Mouse (Mus musculus): ENCODE results near the gene Gm5431. TPM values are rescaled to one million over a fixed set of nuclear protein-coding genes. Genes with fewer than 3 reads are reported as not detected.
A peak's percentile ranks its signal among the peaks of the same experiment; 100 is the strongest.

Gene Gm5431
- total and polyA plus RNA-seq, 2 experiments from 2014 or later = 0.08 to 0.10 TPM

DNA sequence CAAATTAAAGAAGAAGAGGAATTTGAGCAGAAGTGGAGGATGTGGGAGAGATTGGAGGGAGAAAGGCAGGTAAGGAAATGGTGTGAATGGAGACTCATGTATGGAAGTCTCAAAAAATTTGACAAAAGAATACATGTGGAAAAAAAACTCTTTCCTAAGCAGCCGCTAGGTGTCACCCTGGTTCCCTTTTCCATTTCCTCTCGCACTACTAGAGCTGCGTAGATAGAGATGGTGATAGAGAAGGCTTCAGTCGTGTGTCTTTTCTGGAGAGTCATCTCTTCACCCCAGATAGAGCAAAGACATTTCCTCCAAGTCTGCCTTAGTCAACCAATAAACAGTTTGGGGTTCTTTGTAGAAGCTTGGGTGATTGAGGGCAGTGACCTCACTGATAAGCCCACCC lies 27.5 kb downstream of the Gm5431 start:
- no peak overlapping the region for H3K27ac ChIP-seq
- peak; percentile 79 for ATAC-seq
- no peaks in the 10 kb centered on the region for H3K9me3 ChIP-seq (ENCODE audit: low read length)
- H3K27me3 ChIP-seq (ENCODE audit: insufficient read depth, low read length) = no peaks in the 10 kb centered on the region
- peak; percentile 83 for DNase-seq (ENCODE audit: low spot score)
- no peaks in the 10 kb centered on the region for H3K36me3 ChIP-seq (ENCODE audit: insufficient read depth, low read length)
- 0 out of 2 replicates have a peak, but pooled peaks cover 2% of the 10 kb centered on the region for H3K4me1 ChIP-seq (ENCODE audit: insufficient read depth, low read length)
- TF ChIP-seq CTCF (IDR thresholded peaks at IDR 0.05; ENCODE audit: low read depth) = peak; percentile 84
- no peak overlapping the region for H3K4me3 ChIP-seq (ENCODE audit: low read length)
- H3K9ac ChIP-seq (replicated peaks; ENCODE audit: low read length) = no peak overlapping the region
- H3K4me2 ChIP-seq (ENCODE audit: low read depth, low read length) = no peak overlapping the region
- 2% methylated on average over 4 of the region's 4 CpGs for WGBS

DNA sequence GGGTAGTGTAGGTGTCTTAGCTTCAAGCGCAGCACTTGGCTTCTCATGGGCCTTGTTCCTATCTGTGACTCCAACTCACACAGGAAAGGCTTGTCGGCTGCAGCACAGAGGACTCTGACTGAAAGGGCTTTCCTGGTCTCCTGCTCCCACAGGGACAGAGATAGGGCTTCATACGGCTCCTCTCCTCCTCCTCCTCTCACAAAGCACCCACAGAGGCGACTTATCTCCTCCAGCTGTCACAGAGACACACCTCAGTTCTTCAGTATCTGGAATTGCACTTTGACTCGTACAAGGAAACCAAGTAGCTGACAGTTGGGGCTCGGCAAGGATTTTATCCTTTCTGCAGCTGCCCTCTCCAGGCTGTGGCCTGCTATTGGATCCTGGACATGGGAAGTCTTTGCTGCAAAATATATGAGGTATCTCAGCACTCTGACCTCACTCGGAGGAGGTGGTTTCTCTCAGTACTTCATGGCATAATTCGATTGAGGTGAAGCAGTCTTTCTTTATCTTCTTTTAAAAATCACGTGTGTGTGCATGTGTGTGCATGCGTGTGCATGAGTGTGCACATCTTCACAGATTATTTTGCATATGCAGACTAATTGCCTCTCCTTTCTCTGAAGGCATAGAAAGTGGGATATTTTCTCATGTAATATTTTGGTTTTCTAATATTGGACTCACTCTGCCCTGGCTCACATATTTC lies 28.3 kb downstream of the Gm5431 start:
- Histone ChIP-seq H3K36me3 (ENCODE audit: insufficient read depth, low read length) (no peaks in the 10 kb centered on the region), H3K4me1 (ENCODE audit: insufficient read depth, low read length) (0 out of 2 replicates have a peak, but pooled peaks cover 2% of the 10 kb centered on the region), H3K9ac (replicated peaks; ENCODE audit: low read length) (no peak overlapping the region), H3K4me3 (ENCODE audit: low read length) (no peak overlapping the region), H3K27me3 (ENCODE audit: insufficient read depth, low read length) (no peaks in the 10 kb centered on the region), H3K27ac (no peak overlapping the region), H3K9me3 (ENCODE audit: low read length) (no peaks in the 10 kb centered on the region), H3K4me2 (ENCODE audit: low read depth, low read length) (no peak overlapping the region)
- TF ChIP-seq CTCF (IDR thresholded peaks at IDR 0.05; ENCODE audit: low read depth) = no peak
- ATAC-seq = no peak
- WGBS = 75% methylated on average over 10 of the region's 10 CpGs
- no peak for DNase-seq (ENCODE audit: low spot score)

DNA sequence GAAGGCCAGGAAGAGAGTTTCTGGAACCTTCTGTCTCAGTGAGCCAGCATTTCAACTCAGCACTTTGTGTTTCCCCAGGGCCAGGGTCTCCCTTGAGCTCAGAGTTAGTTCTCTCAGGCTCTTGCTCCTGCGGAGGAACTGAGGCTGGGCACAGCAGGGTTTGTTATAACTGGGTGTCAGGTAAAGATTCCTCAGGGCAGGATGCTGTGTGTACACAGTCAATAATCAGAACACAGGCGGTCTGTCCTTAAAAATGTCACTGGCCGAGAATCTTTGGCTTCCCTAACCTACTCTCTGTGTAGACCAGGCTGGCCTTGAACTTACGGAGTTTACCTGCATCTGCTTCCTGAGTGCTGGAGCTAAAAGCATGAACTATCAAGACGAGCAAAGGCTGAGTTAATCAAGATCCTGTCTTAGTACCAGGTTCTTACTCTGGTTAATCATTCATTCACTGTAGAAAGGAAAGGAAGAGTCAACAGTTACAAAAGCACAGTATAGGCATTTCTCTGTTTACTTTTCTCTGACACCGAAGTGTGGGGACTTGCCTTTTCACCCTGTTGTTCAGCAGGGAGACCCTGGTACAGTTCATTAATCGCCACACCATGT lies 29.2 kb downstream of the Gm5431 start:
- Histone ChIP-seq H3K27me3 (ENCODE audit: insufficient read depth, low read length) (no peaks in the 10 kb centered on the region), H3K9me3 (ENCODE audit: low read length) (no peaks in the 10 kb centered on the region), H3K36me3 (ENCODE audit: insufficient read depth, low read length) (no peaks in the 10 kb centered on the region), H3K4me2 (ENCODE audit: low read depth, low read length) (no peak overlapping the region; the same call in 1 of the 2 replicates), H3K9ac (replicated peaks; ENCODE audit: low read length) (peak overlapping the region; percentile 45; the same call in 1 of the 2 replicates), H3K4me3 (ENCODE audit: low read length) (no peak overlapping the region), H3K27ac (peak overlapping the region; percentile 59; the same call in 1 of the 2 replicates), H3K4me1 (ENCODE audit: insufficient read depth, low read length) (0 out of 2 replicates have a peak, but pooled peaks cover 2% of the 10 kb centered on the region)
- no peak for TF ChIP-seq CTCF (IDR thresholded peaks at IDR 0.05; ENCODE audit: low read depth)
- DNase-seq (ENCODE audit: low spot score) (no peak), ATAC-seq (no peak)
- 83% methylated on average over 7 of the region's 7 CpGs for WGBS

DNA sequence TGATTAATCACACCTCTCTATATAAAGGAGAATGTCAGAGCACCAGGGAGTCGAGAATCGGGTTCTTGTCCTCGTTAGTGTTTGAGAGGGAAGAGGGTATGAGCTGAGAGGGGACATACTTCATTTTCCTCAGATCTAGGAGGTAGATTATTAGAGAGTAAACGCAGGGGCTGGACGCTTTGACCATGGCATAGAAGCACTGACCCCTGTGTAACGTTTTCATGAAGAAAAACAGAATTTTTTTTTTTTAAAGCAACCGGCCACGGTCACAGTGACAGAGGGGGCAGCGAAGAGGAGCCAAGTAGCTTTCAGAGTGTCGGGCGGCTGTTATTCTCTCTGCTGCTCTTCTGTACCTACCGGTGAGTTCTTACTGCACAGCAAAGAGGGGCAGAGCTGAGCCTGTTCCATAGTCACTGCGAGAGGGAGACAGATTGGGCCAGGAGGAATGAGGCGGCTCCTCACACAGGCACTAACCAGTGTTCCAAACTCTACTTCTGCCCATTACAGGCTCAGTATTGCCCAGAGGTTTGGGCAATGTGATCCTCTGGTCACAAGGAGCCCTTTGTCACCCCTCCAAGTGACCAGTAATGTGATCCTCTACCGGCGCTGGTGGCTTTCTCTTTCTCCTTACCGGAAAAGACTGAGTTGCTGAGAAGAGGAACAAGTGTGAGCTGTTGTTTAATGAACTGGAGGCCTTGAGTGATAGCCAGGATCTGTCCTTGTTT lies 30.0 kb downstream of the Gm5431 start:
- WGBS = 10% methylated on average over 17 of the region's 17 CpGs
- 0 out of 2 replicates have a peak, but pooled peaks cover 2% of the 10 kb centered on the region for H3K4me1 ChIP-seq (ENCODE audit: insufficient read depth, low read length)
- peak overlapping the region; percentile 59 for H3K27ac ChIP-seq
- H3K9me3 ChIP-seq (ENCODE audit: low read length) = no peaks in the 10 kb centered on the region
- H3K4me3 ChIP-seq (ENCODE audit: low read length) = peak overlapping the region; percentile 47
- no peak for TF ChIP-seq CTCF (IDR thresholded peaks at IDR 0.05; ENCODE audit: low read depth)
- peak overlapping the region; percentile 91 for H3K4me2 ChIP-seq (ENCODE audit: low read depth, low read length)
- H3K27me3 ChIP-seq (ENCODE audit: insufficient read depth, low read length) = no peaks in the 10 kb centered on the region
- DNase-seq (ENCODE audit: low spot score) (peak; percentile 31), ATAC-seq (peak; percentile 39; the same call in 1 of the 2 replicates)
- H3K36me3 ChIP-seq (ENCODE audit: insufficient read depth, low read length) = no peaks in the 10 kb centered on the region
- H3K9ac ChIP-seq (replicated peaks; ENCODE audit: low read length) = peak overlapping the region; percentile 45

DNA sequence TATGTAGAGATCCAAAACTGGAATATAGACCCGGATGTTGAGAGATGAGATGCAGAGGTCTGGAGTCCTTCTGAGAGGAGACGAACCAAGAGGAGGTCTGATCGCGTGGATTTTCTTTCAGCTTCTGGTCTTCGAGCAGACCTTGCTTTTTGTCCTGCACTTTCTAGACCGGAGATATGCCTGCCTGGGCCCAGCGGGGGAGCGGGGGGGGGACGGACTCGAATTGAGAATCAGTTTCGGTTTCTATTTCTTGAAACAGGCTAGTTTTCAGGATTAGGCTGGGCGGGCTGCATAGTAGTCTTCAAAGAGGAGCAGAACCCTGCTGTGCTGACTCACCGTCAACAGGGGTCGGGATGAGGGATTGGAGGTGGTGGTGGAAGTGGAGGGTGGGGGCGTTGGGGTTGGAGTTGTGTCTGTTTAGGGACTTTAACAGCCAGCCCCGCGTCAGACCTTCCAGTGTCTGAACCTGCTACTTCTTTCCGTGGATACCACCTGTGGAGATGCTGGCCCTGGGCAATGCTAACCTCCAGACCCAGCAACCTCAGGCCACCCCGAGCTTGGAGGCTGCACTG lies 30.7 kb downstream of the Gm5431 start, which contains the start of gene Irgm1:
Irgm1 (minus strand) TSS at position 483 of the 572 bp plus-strand sequence.
- ATAC-seq (peak; percentile 60), DNase-seq (ENCODE audit: low spot score) (peak; percentile 72)
- H3K9me3 ChIP-seq (ENCODE audit: low read length) = no peaks in the 10 kb centered on the region
- no peaks in the 10 kb centered on the region for H3K36me3 ChIP-seq (ENCODE audit: insufficient read depth, low read length)
- H3K27ac ChIP-seq = peak within 1 kb of the TSS; percentile 59
- H3K9ac ChIP-seq (replicated peaks; ENCODE audit: low read length) = peak within 1 kb of the TSS; percentile 45
- no peaks in the 10 kb centered on the region for H3K27me3 ChIP-seq (ENCODE audit: insufficient read depth, low read length)
- H3K4me3 ChIP-seq (ENCODE audit: low read length) = peak within 1 kb of the TSS; percentile 47
- peak within 1 kb of the TSS; percentile 91 for H3K4me2 ChIP-seq (ENCODE audit: low read depth, low read length)
- 0 out of 2 replicates have a peak, but pooled peaks cover 2% of the 10 kb centered on the region for H3K4me1 ChIP-seq (ENCODE audit: insufficient read depth, low read length)
- peak; percentile 20; the same call in 1 of the 2 replicates for TF ChIP-seq CTCF (IDR thresholded peaks at IDR 0.05; ENCODE audit: low read depth)
- 2% methylated on average over 19 of the region's 19 CpGs for WGBS

DNA sequence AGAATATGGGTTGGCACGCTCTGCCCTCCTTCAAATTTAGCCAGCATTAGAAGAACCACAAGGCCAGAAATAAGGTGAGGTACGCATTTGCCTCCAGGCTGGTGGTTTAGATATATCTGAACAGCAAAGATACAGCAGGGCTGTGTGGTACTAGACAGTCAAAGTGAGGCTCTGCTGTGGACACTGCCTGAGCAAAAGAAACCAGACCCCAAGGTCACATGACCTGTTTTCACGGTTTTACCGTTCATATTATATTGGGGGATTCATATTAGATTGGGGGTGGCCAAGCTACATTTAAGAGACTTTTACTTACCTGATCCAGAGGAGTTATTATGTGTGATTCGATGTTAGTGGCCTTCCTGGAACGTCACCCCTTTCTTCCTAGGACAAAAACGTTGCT lies 31.2 kb downstream of the Gm5431 start:
- no peak for DNase-seq (ENCODE audit: low spot score)
- H3K27ac ChIP-seq = peak overlapping the region; percentile 59; the same call in 1 of the 2 replicates
- 0 out of 2 replicates have a peak, but pooled peaks cover 2% of the 10 kb centered on the region for H3K4me1 ChIP-seq (ENCODE audit: insufficient read depth, low read length)
- no peak for ATAC-seq
- no peaks in the 10 kb centered on the region for H3K36me3 ChIP-seq (ENCODE audit: insufficient read depth, low read length)
- peak overlapping the region; percentile 91 for H3K4me2 ChIP-seq (ENCODE audit: low read depth, low read length)
- 38% methylated on average over 7 of the region's 7 CpGs for WGBS
- H3K9ac ChIP-seq (replicated peaks; ENCODE audit: low read length) = peak overlapping the region; percentile 45
- no peak for TF ChIP-seq CTCF (IDR thresholded peaks at IDR 0.05; ENCODE audit: low read depth)
- H3K4me3 ChIP-seq (ENCODE audit: low read length) = peak overlapping the region; percentile 47
- H3K27me3 ChIP-seq (ENCODE audit: insufficient read depth, low read length) = no peaks in the 10 kb centered on the region
- H3K9me3 ChIP-seq (ENCODE audit: low read length) = no peaks in the 10 kb centered on the region
